Mouse (Mus musculus) heart, embryonic 10.5 days (tissue): Measurements from ENCODE around the gene Prdm16. TPM values are rescaled to one million over a fixed set of nuclear protein-coding genes. Genes with fewer than 3 reads are reported as not detected.

Experiments used
- DNase-seq: peaks from one replicate; pipeline ENCODE4 v3.0.0-alpha.2; 2017; ENCODE audit warnings: low spot score
- H3K27ac ChIP-seq: fragments of 300-500 bp; sonication (generic); 2 replicates; pipeline ENCODE4 v1.5.1; 2016; ENCODE audit warnings: mild to moderate bottlenecking
- H3K27me3 ChIP-seq: fragments of 300-500 bp; sonication (generic); 2 replicates; pipeline ENCODE4 v1.6.1; 2016; ENCODE audit warnings: mild to moderate bottlenecking; ENCODE audit not compliant: poor library complexity, insufficient read depth, severe bottlenecking
- H3K36me3 ChIP-seq: fragments of 300-500 bp; sonication (generic); 2 replicates; pipeline ENCODE4 v1.6.1; 2016; ENCODE audit warnings: mild to moderate bottlenecking, moderate library complexity
- H3K4me1 ChIP-seq: fragments of 300-500 bp; sonication (generic); 2 replicates; pipeline ENCODE4 v1.6.1; 2016; ENCODE audit warnings: mild to moderate bottlenecking
- H3K4me3 ChIP-seq: fragments of 300-500 bp; sonication (generic); 2 replicates; pipeline ENCODE4 v1.5.1; 2016; ENCODE audit warnings: mild to moderate bottlenecking, moderate library complexity
- H3K9me3 ChIP-seq: fragments of 300-500 bp; sonication (generic); 2 replicates; pipeline ENCODE4 v1.6.1; 2016; ENCODE audit warnings: mild to moderate bottlenecking, moderate library complexity
- WGBS: fragments of 180-500 bp; shearing (Covaris S2); methylation state at CpG from one replicate; pipeline ENCODE4 v1.1.7; 2016; 5-methylcytosine and 5-hydroxymethylcytosine counted together
- polyA plus RNA-seq: library from polyadenylated mRNA; unstranded; fragments of >200 nt; fragmentation: Nextera tagmentation; extraction: Ambion mirVana; gene quantifications from 2 replicates; pipeline ENCODE4 v1.2.1, GENCODE M21; 2016

The Prdm16 gene
- polyA plus RNA-seq, 1 experiment from 2014 or later, result 13.9 TPM

GRCm38 (mm10) chr4:154660025-154660424, 23.4 kb upstream of the Prdm16 start:
- no peak overlapping the region for H3K4me3 ChIP-seq
- peak overlapping the region; percentile 17; the same call in 1 of the 2 replicates for H3K27ac ChIP-seq
- no peaks in the 10 kb centered on the region for H3K9me3 ChIP-seq
- H3K27me3 ChIP-seq, result peaks cover 61% of the 10 kb centered on the region
- H3K36me3 ChIP-seq, result no peaks in the 10 kb centered on the region
- peaks cover 12% of the 10 kb centered on the region; the same call in 1 of the 2 replicates for H3K4me1 ChIP-seq
- DNase-seq, result no peak

DNA sequence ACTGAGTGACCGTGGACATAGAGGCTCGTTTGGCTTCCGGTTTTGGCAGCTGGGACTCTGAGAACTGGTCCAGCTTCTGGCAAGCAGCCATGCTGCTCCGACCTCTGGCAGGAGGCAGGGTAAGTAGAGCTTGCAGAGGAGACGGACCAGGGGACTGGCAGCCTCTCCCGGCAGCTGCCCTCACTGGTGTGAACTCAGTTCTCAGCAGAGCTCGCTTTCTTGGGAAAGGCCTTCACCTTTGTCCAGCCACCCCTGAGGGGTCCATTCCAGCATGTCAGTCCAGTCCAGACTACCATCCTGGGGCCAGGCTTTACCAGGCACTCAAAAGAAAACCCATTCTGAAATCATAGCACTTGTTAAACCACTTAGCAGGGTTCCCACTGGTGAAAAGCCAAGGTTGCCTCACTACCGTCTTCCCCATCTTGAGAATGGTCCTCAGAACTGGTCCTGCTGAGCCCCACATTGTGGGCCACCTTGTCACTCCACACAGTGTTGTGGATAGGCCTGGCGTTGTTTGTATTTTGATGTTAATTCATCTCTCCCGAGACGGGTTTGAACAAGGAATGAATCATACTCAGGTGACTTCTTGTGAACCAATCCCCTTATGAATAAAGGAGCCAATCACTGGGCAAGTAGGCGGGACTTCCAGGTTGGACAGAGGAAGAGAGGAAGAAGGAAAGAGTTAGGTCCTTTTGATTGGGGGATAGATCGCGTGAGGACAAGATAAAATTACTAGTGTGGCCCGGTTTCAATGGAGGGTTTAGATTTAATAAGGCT, 18.6 kb upstream of the Prdm16 start:
- peaks cover 45% of the 10 kb centered on the region; the same call in 1 of the 2 replicates for H3K27me3 ChIP-seq
- H3K4me3 ChIP-seq, result no peak overlapping the region
- no peak overlapping the region for H3K27ac ChIP-seq
- H3K36me3 ChIP-seq, result no peaks in the 10 kb centered on the region
- 72% methylated on average over 15 of the region's 15 CpGs for WGBS
- DNase-seq, result no peak
- peaks cover 14% of the 10 kb centered on the region for H3K4me1 ChIP-seq
- H3K9me3 ChIP-seq, result no peaks in the 10 kb centered on the region

DNA sequence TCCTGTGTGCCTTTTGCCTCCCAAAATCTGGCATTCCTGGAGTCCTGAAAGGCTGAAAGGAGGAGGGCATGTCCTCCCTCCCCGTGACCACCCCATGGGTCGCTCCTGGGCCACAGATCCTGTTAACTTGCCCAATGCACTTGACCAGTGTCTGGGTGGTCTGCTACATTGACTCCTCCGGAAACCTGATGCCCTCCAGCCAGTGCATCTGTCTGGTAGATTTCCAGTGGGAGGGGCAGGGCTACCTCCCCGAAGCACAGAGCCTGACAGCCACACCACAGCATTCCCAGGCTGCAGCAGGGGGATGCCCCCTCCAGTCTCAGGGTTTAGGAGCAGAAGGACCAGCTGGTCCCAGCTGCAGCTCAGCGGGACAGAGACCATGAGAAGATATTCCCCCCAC, 15.8 kb upstream of the Prdm16 start:
- H3K36me3 ChIP-seq, result no peaks in the 10 kb centered on the region
- 30% methylated on average over 5 of the region's 5 CpGs for WGBS
- H3K27me3 ChIP-seq, result peaks cover 48% of the 10 kb centered on the region; the same call in 1 of the 2 replicates
- H3K9me3 ChIP-seq, result no peaks in the 10 kb centered on the region; the same call in 1 of the 2 replicates
- no peak overlapping the region for H3K4me3 ChIP-seq
- peak overlapping the region; percentile 42; the same call in 1 of the 2 replicates for H3K27ac ChIP-seq
- peaks cover 10% of the 10 kb centered on the region for H3K4me1 ChIP-seq
- no peak for DNase-seq

- WGBS, result 75% methylated on average over 19 of the region's 19 CpGs
- 0 out of 2 replicates have a peak, but pooled peaks cover 2% of the 10 kb centered on the region for H3K36me3 ChIP-seq
- H3K9me3 ChIP-seq, result peaks cover 7% of the 10 kb centered on the region
- no peak overlapping the region for H3K4me3 ChIP-seq
- no peak overlapping the region for H3K27ac ChIP-seq
- no peak for DNase-seq
- H3K4me1 ChIP-seq, result peaks cover 10% of the 10 kb centered on the region
- peaks cover 74% of the 10 kb centered on the region for H3K27me3 ChIP-seq
Observed at GRCm38 (mm10) chr4:154649083-154649747, 12.5 kb upstream of the Prdm16 start.

- DNase-seq, result no peak
- no peak overlapping the region for H3K27ac ChIP-seq
Observed at GRCm38 (mm10) chr4:154642496-154642895, 5.8 kb upstream of the Prdm16 start.

GRCm38 (mm10) chr4:154641296-154642110, 4.8 kb upstream of the Prdm16 start:
- Histone ChIP-seq H3K9me3 (no peaks in the 10 kb centered on the region), H3K27me3 (peaks cover 100% of the 10 kb centered on the region), H3K36me3 (no peaks in the 10 kb centered on the region), H3K4me1 (peaks cover 68% of the 10 kb centered on the region), H3K27ac (peak overlapping the region; percentile 62; the same call in 1 of the 2 replicates), H3K4me3 (peak overlapping the region; percentile 39)
- no peak for DNase-seq
- WGBS, result 2% methylated on average over 32 of the region's 32 CpGs

More at GRCm38 (mm10) chr4:154642496-154642895, 5.8 kb upstream of the Prdm16 start:
- H3K27me3 ChIP-seq, result peaks cover 100% of the 10 kb centered on the region
- 0 out of 2 replicates have a peak, but pooled peaks cover 2% of the 10 kb centered on the region for H3K36me3 ChIP-seq
- H3K9me3 ChIP-seq, result peaks cover 7% of the 10 kb centered on the region
- no peak overlapping the region for H3K4me3 ChIP-seq
- WGBS, result 5% methylated on average over 6 of the region's 6 CpGs
- H3K4me1 ChIP-seq, result peaks cover 59% of the 10 kb centered on the region

GRCm38 (mm10) chr4:154640443-154641295, 4.0 kb upstream of the Prdm16 start:
- Histone ChIP-seq H3K27me3 (peaks cover 98% of the 10 kb centered on the region), H3K4me1 (peaks cover 71% of the 10 kb centered on the region), H3K4me3 (peak overlapping the region; percentile 39), H3K9me3 (no peaks in the 10 kb centered on the region), H3K27ac (0 out of 2 replicates have a peak overlapping the region, but pooled peaks have one; percentile 62), H3K36me3 (no peaks in the 10 kb centered on the region)
- 5% methylated on average over 20 of the region's 20 CpGs for WGBS
- no peak for DNase-seq

DNA sequence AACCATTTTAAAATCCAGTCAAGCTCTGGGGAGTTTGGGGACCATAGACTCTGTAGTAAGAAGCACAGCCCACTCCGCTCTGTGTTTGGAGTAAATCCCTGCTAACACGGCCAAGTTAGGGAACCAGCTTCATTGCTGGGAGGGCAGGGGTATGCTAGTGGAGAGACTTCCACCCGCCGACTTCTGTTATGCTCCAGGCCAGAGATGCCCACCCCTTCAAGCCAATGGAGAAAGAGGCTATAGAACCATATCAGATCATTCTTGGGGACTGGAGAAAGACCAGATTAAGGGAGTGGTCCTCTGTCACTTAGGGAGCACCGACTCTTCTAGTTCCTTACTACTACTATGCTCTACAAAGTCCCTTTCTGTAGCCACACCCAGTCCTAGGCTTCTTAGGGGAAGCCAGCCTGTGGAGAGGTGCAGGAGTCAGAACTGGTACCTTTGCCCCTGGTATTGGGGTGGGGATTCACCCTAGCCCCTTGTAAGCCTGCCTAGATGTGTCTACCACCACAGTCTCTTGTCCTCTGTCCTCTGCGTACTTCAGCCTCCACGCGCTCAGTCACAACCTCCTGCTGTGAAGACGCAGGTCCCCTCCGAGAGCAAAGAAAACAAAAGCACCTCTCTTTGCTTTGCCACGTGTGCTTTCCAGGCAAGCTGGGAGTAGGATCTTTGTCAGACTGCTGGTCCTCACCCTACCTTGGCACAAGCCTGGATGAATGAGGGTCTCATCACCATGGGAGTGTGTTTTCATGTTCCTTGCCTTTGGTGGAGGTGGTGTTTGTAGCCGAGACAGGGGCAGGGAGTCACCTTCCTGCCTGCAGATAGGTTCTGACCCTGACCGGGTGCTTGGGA, 3.1 kb upstream of the Prdm16 start:
- DNase-seq, result no peak

DNA sequence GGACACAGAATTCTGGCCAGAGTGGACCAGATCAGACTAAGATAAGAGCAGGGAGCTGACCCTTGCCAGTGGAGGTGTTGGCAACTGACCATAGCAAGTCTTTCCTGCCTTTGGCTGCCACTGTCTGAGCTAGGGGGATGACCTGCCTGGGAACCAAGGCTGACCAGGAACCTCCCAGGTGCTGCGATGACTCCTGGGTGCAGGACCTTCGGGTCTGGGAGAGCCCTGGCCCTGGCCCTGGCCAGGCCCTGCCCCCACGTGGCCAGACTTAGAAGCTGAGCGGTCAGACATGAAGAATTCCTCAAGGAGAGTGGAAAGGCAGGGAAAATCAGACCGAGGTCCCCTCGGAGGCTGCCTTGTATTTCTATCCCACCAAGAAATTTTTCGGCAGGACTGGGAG, 2.5 kb upstream of the Prdm16 start:
- Histone ChIP-seq H3K4me3 (peak overlapping the region; percentile 84; the same call in 1 of the 2 replicates), H3K27me3 (peaks cover 98% of the 10 kb centered on the region), H3K9me3 (no peaks in the 10 kb centered on the region), H3K36me3 (no peaks in the 10 kb centered on the region), H3K27ac (peak overlapping the region; percentile 93; the same call in 1 of the 2 replicates), H3K4me1 (peaks cover 86% of the 10 kb centered on the region)
- DNase-seq, result no peak
- WGBS, result 4% methylated on average over 7 of the region's 7 CpGs

More for the DNA sequence above, 3.1 kb upstream of the Prdm16 start:
- no peaks in the 10 kb centered on the region for H3K9me3 ChIP-seq
- peaks cover 98% of the 10 kb centered on the region for H3K27me3 ChIP-seq
- H3K36me3 ChIP-seq, result no peaks in the 10 kb centered on the region
- H3K4me1 ChIP-seq, result peaks cover 79% of the 10 kb centered on the region
- 13% methylated on average over 13 of the region's 13 CpGs for WGBS
- H3K27ac ChIP-seq, result 0 out of 2 replicates have a peak overlapping the region, but pooled peaks have one; percentile 10
- H3K4me3 ChIP-seq, result 0 out of 2 replicates have a peak overlapping the region, but pooled peaks have one; percentile 84

GRCm38 (mm10) chr4:154638320-154638886, 1.7 kb upstream of the Prdm16 start:
- peak overlapping the region; percentile 84 for H3K4me3 ChIP-seq
- no peak for DNase-seq
- H3K4me1 ChIP-seq, result peaks cover 89% of the 10 kb centered on the region
- peaks cover 98% of the 10 kb centered on the region for H3K27me3 ChIP-seq
- H3K36me3 ChIP-seq, result no peaks in the 10 kb centered on the region
- 3% methylated on average over 15 of the region's 15 CpGs for WGBS
- peak overlapping the region; percentile 93 for H3K27ac ChIP-seq
- no peaks in the 10 kb centered on the region for H3K9me3 ChIP-seq
